Mouse (Mus musculus): Measurements from ENCODE around the gene Ptprk. TPM values are rescaled to one million over a fixed set of nuclear protein-coding genes. Genes with fewer than 3 reads are reported as not detected.

Gene Ptprk
- polyA plus RNA-seq, 1 experiment = 17.7 TPM

- Histone ChIP-seq H3K4me1 (ENCODE audit: control insufficient read depth, insufficient read depth, low read length) (no peaks in the 10 kb centered on the region), H3K27me3 (ENCODE audit: control insufficient read depth, insufficient read depth, low read length) (no peaks in the 10 kb centered on the region), H3K27ac (ENCODE audit: insufficient read depth, low read length) (no peak overlapping the region), H3K4me3 (replicated peaks; ENCODE audit: insufficient read depth, low read depth, low read length) (no peak overlapping the region)
- no peak for TF ChIP-seq POLR2A (IDR thresholded peaks at IDR 0.05; ENCODE audit: borderline replicate concordance, insufficient read depth, low read length)
- no peak for TF ChIP-seq CTCF (IDR thresholded peaks at IDR 0.05; ENCODE audit: borderline replicate concordance, insufficient read depth, low read depth, low read length)
- WGBS = 98% methylated on average over 4 of the region's 4 CpGs
- DNase-seq = no peak
Observed at GRCm38 (mm10) chr10:28227732-28228131, 153.1 kb downstream of the Ptprk start.

DNA sequence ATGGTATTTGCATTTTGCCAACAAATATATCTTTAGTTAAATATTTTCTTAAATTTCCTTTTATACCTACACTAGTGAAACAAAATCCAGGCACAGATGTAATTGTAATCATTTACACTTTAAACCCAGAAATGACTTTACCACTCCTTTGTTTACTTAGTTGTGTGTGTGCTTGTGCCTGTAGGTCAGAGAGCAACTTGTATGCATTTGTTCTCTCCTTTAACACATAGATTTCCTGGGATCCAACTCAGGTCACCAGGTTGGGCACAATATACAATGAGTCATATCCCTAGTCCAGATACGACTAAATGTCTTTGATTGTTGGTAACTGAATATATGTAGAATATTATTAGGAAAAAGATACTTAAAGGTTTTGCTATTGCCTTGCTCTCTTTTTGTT, 153.6 kb downstream of the Ptprk start:
- Histone ChIP-seq H3K27ac (ENCODE audit: insufficient read depth, low read length) (no peak overlapping the region), H3K4me3 (replicated peaks; ENCODE audit: insufficient read depth, low read depth, low read length) (no peak overlapping the region), H3K4me1 (ENCODE audit: control insufficient read depth, insufficient read depth, low read length) (no peaks in the 10 kb centered on the region), H3K27me3 (ENCODE audit: control insufficient read depth, insufficient read depth, low read length) (no peaks in the 10 kb centered on the region)
- 84% methylated on average over 1 of the region's 1 CpGs for WGBS
- TF ChIP-seq CTCF (IDR thresholded peaks at IDR 0.05; ENCODE audit: borderline replicate concordance, insufficient read depth, low read depth, low read length) (no peak), POLR2A (IDR thresholded peaks at IDR 0.05; ENCODE audit: borderline replicate concordance, insufficient read depth, low read length) (no peak)
- DNase-seq = no peak

- H3K27me3 ChIP-seq (ENCODE audit: control insufficient read depth, insufficient read depth, low read length) = no peaks in the 10 kb centered on the region
- no peak overlapping the region for H3K27ac ChIP-seq (ENCODE audit: insufficient read depth, low read length)
- H3K4me3 ChIP-seq (replicated peaks; ENCODE audit: insufficient read depth, low read depth, low read length) = no peak overlapping the region
- no peak for TF ChIP-seq POLR2A (IDR thresholded peaks at IDR 0.05; ENCODE audit: borderline replicate concordance, insufficient read depth, low read length)
- no peak for TF ChIP-seq CTCF (IDR thresholded peaks at IDR 0.05; ENCODE audit: borderline replicate concordance, insufficient read depth, low read depth, low read length)
- DNase-seq = no peak
- 43% methylated on average over 4 of the region's 4 CpGs for WGBS
- no peaks in the 10 kb centered on the region for H3K4me1 ChIP-seq (ENCODE audit: control insufficient read depth, insufficient read depth, low read length)
Observed at GRCm38 (mm10) chr10:28232273-28233167, 157.9 kb downstream of the Ptprk start.

DNA sequence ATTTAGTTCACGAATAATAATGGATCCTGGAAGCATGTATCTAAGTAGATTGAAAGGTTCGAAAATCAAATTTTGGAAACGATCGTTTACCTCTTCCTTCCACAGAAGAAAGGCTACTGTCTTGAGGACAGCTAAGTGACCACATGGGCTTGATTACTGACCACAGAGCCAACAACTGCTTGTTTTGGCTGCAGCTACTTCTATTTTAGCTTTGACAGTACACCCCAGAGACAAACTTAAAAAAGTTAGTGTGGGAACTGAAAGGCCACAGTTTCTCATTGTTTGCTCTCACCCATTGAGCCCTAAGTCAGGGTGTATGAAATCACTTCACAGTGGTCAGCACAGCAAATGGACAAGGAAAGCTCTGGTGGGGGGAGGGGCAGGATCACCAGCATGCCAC, 174.4 kb downstream of the Ptprk start:
- H3K27me3 ChIP-seq (ENCODE audit: control insufficient read depth, insufficient read depth, low read length) = no peaks in the 10 kb centered on the region
- no peaks in the 10 kb centered on the region for H3K4me1 ChIP-seq (ENCODE audit: control insufficient read depth, insufficient read depth, low read length)
- TF ChIP-seq CTCF (IDR thresholded peaks at IDR 0.05; ENCODE audit: borderline replicate concordance, insufficient read depth, low read depth, low read length) (no peak), POLR2A (IDR thresholded peaks at IDR 0.05; ENCODE audit: borderline replicate concordance, insufficient read depth, low read length) (no peak)
- whole genome bisulfite sequencing = 84% methylated on average over 4 of the region's 4 CpGs
- DNase-seq = no peak
- H3K27ac ChIP-seq (ENCODE audit: insufficient read depth, low read length) = no peak overlapping the region
- no peak overlapping the region for H3K4me3 ChIP-seq (replicated peaks; ENCODE audit: insufficient read depth, low read depth, low read length)

GRCm38 (mm10) chr10:28251385-28251784, 176.8 kb downstream of the Ptprk start:
- Histone ChIP-seq H3K4me3 (replicated peaks; ENCODE audit: insufficient read depth, low read depth, low read length) (no peak overlapping the region), H3K4me1 (ENCODE audit: control insufficient read depth, insufficient read depth, low read length) (no peaks in the 10 kb centered on the region), H3K27me3 (ENCODE audit: control insufficient read depth, insufficient read depth, low read length) (no peaks in the 10 kb centered on the region), H3K27ac (ENCODE audit: insufficient read depth, low read length) (no peak overlapping the region)
- no peak for DNase-seq
- TF ChIP-seq POLR2A (IDR thresholded peaks at IDR 0.05; ENCODE audit: borderline replicate concordance, insufficient read depth, low read length) = no peak
- no peak for TF ChIP-seq CTCF (IDR thresholded peaks at IDR 0.05; ENCODE audit: borderline replicate concordance, insufficient read depth, low read depth, low read length)
- WGBS = 71% methylated on average over 4 of the region's 4 CpGs

- Histone ChIP-seq H3K4me3 (replicated peaks; ENCODE audit: insufficient read depth, low read depth, low read length) (no peak overlapping the region), H3K27me3 (ENCODE audit: control insufficient read depth, insufficient read depth, low read length) (no peaks in the 10 kb centered on the region), H3K27ac (ENCODE audit: insufficient read depth, low read length) (no peak overlapping the region), H3K4me1 (ENCODE audit: control insufficient read depth, insufficient read depth, low read length) (no peaks in the 10 kb centered on the region)
- TF ChIP-seq POLR2A (IDR thresholded peaks at IDR 0.05; ENCODE audit: borderline replicate concordance, insufficient read depth, low read length) = no peak
- no peak for TF ChIP-seq CTCF (IDR thresholded peaks at IDR 0.05; ENCODE audit: borderline replicate concordance, insufficient read depth, low read depth, low read length)
- DNase-seq = no peak
- 84% methylated on average over 2 of the region's 2 CpGs for WGBS
Observed at GRCm38 (mm10) chr10:28260651-28261050, 186.0 kb downstream of the Ptprk start.

DNA sequence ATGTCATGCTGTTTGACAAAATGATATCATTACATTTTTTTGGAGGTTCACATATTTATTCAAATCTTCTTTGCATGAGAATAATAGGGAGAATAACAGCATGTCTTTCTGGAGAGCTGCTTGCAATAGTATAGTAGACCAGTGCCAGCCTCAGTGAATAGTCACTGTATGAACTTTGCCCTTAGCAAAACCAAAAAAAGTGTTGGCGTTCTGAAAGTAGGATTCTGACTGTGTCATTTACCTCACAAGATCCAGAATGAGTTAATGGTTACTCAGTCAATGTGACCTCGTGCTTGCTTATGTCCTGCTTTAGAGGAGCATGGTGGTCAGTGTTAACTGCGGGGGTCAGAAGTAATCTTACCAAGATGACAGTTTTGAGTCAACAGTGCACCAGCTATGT, 187.5 kb downstream of the Ptprk start:
- WGBS = 85% methylated on average over 3 of the region's 3 CpGs
- no peaks in the 10 kb centered on the region for H3K27me3 ChIP-seq (ENCODE audit: control insufficient read depth, insufficient read depth, low read length)
- TF ChIP-seq CTCF (IDR thresholded peaks at IDR 0.05; ENCODE audit: borderline replicate concordance, insufficient read depth, low read depth, low read length) = no peak
- no peak for TF ChIP-seq POLR2A (IDR thresholded peaks at IDR 0.05; ENCODE audit: borderline replicate concordance, insufficient read depth, low read length)
- H3K27ac ChIP-seq (ENCODE audit: insufficient read depth, low read length) = no peak overlapping the region
- no peak for DNase-seq
- H3K4me1 ChIP-seq (ENCODE audit: control insufficient read depth, insufficient read depth, low read length) = no peaks in the 10 kb centered on the region
- H3K4me3 ChIP-seq (replicated peaks; ENCODE audit: insufficient read depth, low read depth, low read length) = no peak overlapping the region

- TF ChIP-seq CTCF (IDR thresholded peaks at IDR 0.05; ENCODE audit: borderline replicate concordance, insufficient read depth, low read depth, low read length) (no peak), POLR2A (IDR thresholded peaks at IDR 0.05; ENCODE audit: borderline replicate concordance, insufficient read depth, low read length) (no peak)
- WGBS = 94% methylated on average over 2 of the region's 2 CpGs
- Histone ChIP-seq H3K4me3 (replicated peaks; ENCODE audit: insufficient read depth, low read depth, low read length) (no peak overlapping the region), H3K27me3 (ENCODE audit: control insufficient read depth, insufficient read depth, low read length) (no peaks in the 10 kb centered on the region), H3K4me1 (ENCODE audit: control insufficient read depth, insufficient read depth, low read length) (no peaks in the 10 kb centered on the region), H3K27ac (ENCODE audit: insufficient read depth, low read length) (no peak overlapping the region)
- no peak for DNase-seq
Observed at GRCm38 (mm10) chr10:28263546-28263945, 188.9 kb downstream of the Ptprk start.

All from cerebellum, adult 2 months (tissue).